Mouse (Mus musculus): ENCODE results near the gene Pofut2. TPM values are rescaled to one million over a fixed set of nuclear protein-coding genes. Genes with fewer than 3 reads are reported as not detected.

Pofut2 gene
- total and polyA plus RNA-seq, 3 experiments, result 20.3 to 24.5 TPM; not detected in 1

DNA sequence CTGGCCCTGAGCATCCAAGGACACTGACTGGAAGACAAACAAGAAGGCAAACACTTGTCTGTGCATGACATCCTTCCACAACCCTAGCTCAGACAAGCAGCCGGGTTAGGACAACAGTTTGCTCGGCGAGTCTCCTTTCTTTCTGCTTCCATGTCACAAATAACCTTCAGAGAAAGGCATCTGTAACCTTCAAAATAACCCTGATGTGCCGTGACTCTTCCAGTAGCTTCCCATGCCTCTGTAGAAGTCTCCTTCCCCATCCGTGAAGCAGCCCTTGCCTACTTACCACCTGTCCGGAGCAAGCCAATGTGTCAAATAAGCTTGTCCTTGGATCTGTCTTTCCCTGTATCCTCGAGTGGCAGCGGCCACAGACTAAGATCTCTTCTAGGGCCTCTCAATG is 46.7 kb downstream of the Pofut2 start:
- H3K36me3 ChIP-seq (ENCODE audit: control insufficient read depth in 1 of 2, insufficient read depth in 2 of 2, low read length in 2 of 2), result peaks cover 0 to 3% of the 10 kb centered on the region in 2 experiments; a peak in 2 of 4 replicates
- H3K4me1 ChIP-seq (ENCODE audit: control insufficient read depth in 1 of 2, insufficient read depth in 2 of 2, low read length in 2 of 2), result peaks cover 2 to 6% of the 10 kb centered on the region in 2 experiments; a peak in 3 of 4 replicates
- H3K79me2 ChIP-seq (ENCODE audit: control insufficient read depth, insufficient read depth, low read length, poor library complexity), result no peaks in the 10 kb centered on the region
- TF ChIP-seq POLR2AphosphoS2 (IDR thresholded peaks at IDR 0.05; ENCODE audit: low read length) (no peak), MAZ (IDR thresholded peaks at IDR 0.05; ENCODE audit: low read depth, low read length) (no peak), ZC3H11A (IDR thresholded peaks at IDR 0.05; ENCODE audit: low read depth, low read length) (no peak), UBTF (IDR thresholded peaks at IDR 0.05; ENCODE audit: borderline replicate concordance, insufficient read depth, low read depth, low read length) (no peak), MXI1 (IDR thresholded peaks at IDR 0.05; ENCODE audit: low read depth, low read length) (no peak), GATA1 (IDR thresholded peaks at IDR 0.05; ENCODE audit: low read depth, low read length) (no peak)
- peaks cover 2% of the 10 kb centered on the region in 2 experiments; a peak in 2 of 4 replicates for H3K27me3 ChIP-seq (ENCODE audit: control insufficient read depth in 1 of 2, insufficient read depth in 2 of 2, low read length in 2 of 2)
- no peak for DNase-seq (ENCODE audit: low read depth, low spot score)
- no peaks in the 10 kb centered on the region for H3K9me3 ChIP-seq (replicated peaks; ENCODE audit: insufficient read depth, low read length)
- no peak overlapping the region for H3K4me3 ChIP-seq (ENCODE audit: control insufficient read depth in 1 of 2, insufficient read depth in 1 of 2, low read depth in 2 of 2, low read length in 2 of 2)
- H3K27ac ChIP-seq (ENCODE audit: control insufficient read depth, low read depth, low read length), result no peak overlapping the region
- H3K9ac ChIP-seq (ENCODE audit: control insufficient read depth, low read depth, low read length, poor library complexity, severe bottlenecking), result no peak overlapping the region

DNA sequence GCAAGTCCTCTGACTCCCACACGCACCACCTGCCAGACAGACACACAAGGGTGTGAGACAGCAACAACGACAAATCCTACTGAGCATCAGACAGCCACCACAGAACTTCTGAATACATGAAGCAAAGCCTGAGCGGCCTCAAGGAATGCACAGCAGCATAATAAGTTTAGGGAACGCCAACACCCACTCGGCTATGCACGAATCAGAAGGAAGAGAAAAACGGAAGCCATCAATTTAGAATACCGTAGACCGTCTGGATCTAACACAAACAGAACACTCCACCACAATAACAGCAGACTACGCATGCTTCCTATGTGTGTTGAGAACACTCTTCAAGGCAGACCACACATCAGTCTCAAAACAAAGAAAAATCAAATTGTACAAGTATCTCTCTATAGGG is 50.0 kb downstream of the Pofut2 start:
- TF ChIP-seq ZC3H11A (IDR thresholded peaks at IDR 0.05; ENCODE audit: low read depth, low read length), result no peak
- Histone ChIP-seq H3K79me2 (ENCODE audit: control insufficient read depth, insufficient read depth, low read length, poor library complexity) (no peaks in the 10 kb centered on the region), H3K27ac (ENCODE audit: control insufficient read depth, low read depth, low read length) (no peak overlapping the region), H3K4me3 (ENCODE audit: control insufficient read depth in 1 of 2, insufficient read depth in 1 of 2, low read depth in 2 of 2, low read length in 2 of 2) (no peak overlapping the region), H3K9ac (ENCODE audit: control insufficient read depth, low read depth, low read length, poor library complexity, severe bottlenecking) (no peak overlapping the region), H3K27me3 (ENCODE audit: control insufficient read depth in 1 of 2, insufficient read depth in 2 of 2, low read length in 2 of 2) (peaks cover 0 to 2% of the 10 kb centered on the region in 2 experiments; a peak in 2 of 4 replicates), H3K9me3 (replicated peaks; ENCODE audit: insufficient read depth, low read length) (no peaks in the 10 kb centered on the region), H3K36me3 (ENCODE audit: control insufficient read depth in 1 of 2, insufficient read depth in 2 of 2, low read length in 2 of 2) (no peaks in the 10 kb centered on the region), H3K4me1 (ENCODE audit: control insufficient read depth in 1 of 2, insufficient read depth in 2 of 2, low read length in 2 of 2) (no peaks in the 10 kb centered on the region)
- DNase-seq (ENCODE audit: low read depth, low spot score), result no peak

DNA sequence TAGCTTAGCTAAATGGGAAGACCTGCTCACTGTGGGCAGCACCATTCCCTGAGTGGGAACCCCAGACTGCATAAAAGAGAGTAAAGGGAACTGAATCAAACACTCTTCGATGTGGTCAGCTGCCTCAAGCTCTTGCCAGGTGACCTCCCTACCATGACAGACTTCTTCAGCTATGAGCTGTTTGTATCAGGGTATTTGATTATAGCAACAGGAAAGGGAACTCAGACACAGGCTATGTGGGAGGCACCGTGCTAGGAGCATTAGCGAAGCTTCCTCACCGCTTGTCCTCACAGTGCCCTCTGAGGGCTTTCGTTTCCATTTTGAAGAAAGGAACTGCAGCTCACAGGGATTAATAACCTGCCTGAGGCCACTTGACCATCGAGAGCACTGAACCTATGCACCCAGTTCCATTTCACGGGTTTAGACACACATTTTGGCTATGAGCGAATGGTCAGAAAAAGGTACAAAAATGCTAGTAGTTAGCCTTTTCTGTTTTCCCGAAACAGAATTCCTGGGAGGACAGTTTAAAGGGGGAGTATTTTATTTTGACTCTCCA is 55.8 kb downstream of the Pofut2 start:
- Histone ChIP-seq H3K9me3 (replicated peaks; ENCODE audit: insufficient read depth, low read length) (no peaks in the 10 kb centered on the region), H3K27me3 (ENCODE audit: control insufficient read depth in 1 of 2, insufficient read depth in 2 of 2, low read length in 2 of 2) (peaks cover 0 to 1% of the 10 kb centered on the region in 2 experiments; a peak in 1 of 4 replicates), H3K36me3 (ENCODE audit: control insufficient read depth in 1 of 2, insufficient read depth in 2 of 2, low read length in 2 of 2) (no peaks in the 10 kb centered on the region), H3K9ac (ENCODE audit: control insufficient read depth, low read depth, low read length, poor library complexity, severe bottlenecking) (no peak overlapping the region), H3K79me2 (ENCODE audit: control insufficient read depth, insufficient read depth, low read length, poor library complexity) (no peaks in the 10 kb centered on the region), H3K27ac (ENCODE audit: control insufficient read depth, low read depth, low read length) (no peak overlapping the region), H3K4me1 (ENCODE audit: control insufficient read depth in 1 of 2, insufficient read depth in 2 of 2, low read length in 2 of 2) (no peaks in the 10 kb centered on the region), H3K4me3 (ENCODE audit: control insufficient read depth in 1 of 2, insufficient read depth in 1 of 2, low read depth in 2 of 2, low read length in 2 of 2) (no peak overlapping the region)
- TF ChIP-seq RCOR1 (IDR thresholded peaks at IDR 0.05; ENCODE audit: low read depth, low read length), result no peak
- TF ChIP-seq SIN3A (IDR thresholded peaks at IDR 0.05; ENCODE audit: low read length), result no peak
- TF ChIP-seq MEF2A (IDR thresholded peaks at IDR 0.05; ENCODE audit: extremely low read depth, insufficient replicate concordance, low read depth, low read length, poor library complexity, severe bottlenecking), result no peak
- no peak for TF ChIP-seq RAD21 (IDR thresholded peaks at IDR 0.05; ENCODE audit: low read depth, low read length)
- TF ChIP-seq UBTF (IDR thresholded peaks at IDR 0.05; ENCODE audit: borderline replicate concordance, insufficient read depth, low read depth, low read length), result no peak
- TF ChIP-seq JUND (IDR thresholded peaks at IDR 0.05; ENCODE audit: low read depth, low read length), result no peak
- no peak for TF ChIP-seq EP300 (IDR thresholded peaks at IDR 0.05; ENCODE audit: low read depth in 1 of 2, low read length in 2 of 2)
- no peak for TF ChIP-seq POLR2AphosphoS5 (IDR thresholded peaks at IDR 0.05; ENCODE audit: borderline replicate concordance, low read depth, low read length)
- no peak for TF ChIP-seq TAL1 (IDR thresholded peaks at IDR 0.05; ENCODE audit: low read length)
- no peak for TF ChIP-seq SMC3 (IDR thresholded peaks at IDR 0.05; ENCODE audit: low read depth, low read length)
- no peak for DNase-seq (ENCODE audit: low read depth, low spot score)
